Mouse (Mus musculus) left cerebral cortex, postnatal 14 days (tissue): ENCODE measurements at regions not wholly inside any gene's neighbourhood (a gene's known extent, or its start where the extent isn't known, plus 50 kb on each side); places are given as distances from the start of the nearest gene placed in this dataset.

Source experiments
- DNase-seq, 2 experiments: peaks; one replicate each; pipeline ENCODE4 v3.0.0; 2021 to 2022; ENCODE audit warnings: low spot score in 2 of 2, mixed read lengths in 1 of 2
- intact Hi-C: fragments of 180-260 bp; cut with DNase I; formaldehyde crosslinking; loops from one replicate; pipeline ENCODE4 v1.15.1; 2025

GRCm38 (mm10) chr8:29460119-29460518, 2012.6 kb downstream of the Poteg start:
- no peak for DNase-seq
- intact Hi-C loops: no loop called here

GRCm38 (mm10) chr8:29492931-29493330, 2045.5 kb downstream of the Poteg start:
- no peak for DNase-seq
- intact Hi-C loops: no loop called here

- intact Hi-C loops: no loop called here
Measured at GRCm38 (mm10) chr8:29527327-29527726, 2079.9 kb downstream of the Poteg start.

GRCm38 (mm10) chr8:29531565-29531964, 2084.1 kb downstream of the Poteg start:
- intact Hi-C loops: no loop called here
- no peak for DNase-seq

More at GRCm38 (mm10) chr8:29527327-29527726, 2079.9 kb downstream of the Poteg start:
- DNase-seq: no peak

- intact Hi-C loops: no loop called here
- no peak for DNase-seq
Measured at GRCm38 (mm10) chr8:29538016-29538415, 2090.5 kb downstream of the Poteg start.

GRCm38 (mm10) chr8:29539856-29540255, 2092.4 kb downstream of the Poteg start:
- intact Hi-C loops: no loop called here

GRCm38 (mm10) chr8:29544142-29544541, 2096.7 kb downstream of the Poteg start:
- intact Hi-C loops: no loop called here
- no peak for DNase-seq

More at GRCm38 (mm10) chr8:29539856-29540255, 2092.4 kb downstream of the Poteg start:
- DNase-seq: no peak

GRCm38 (mm10) chr8:29585671-29586070, 2138.2 kb downstream of the Poteg start:
- no peak for DNase-seq
- intact Hi-C loops: no loop called here

GRCm38 (mm10) chr8:29594129-29594528, 2146.7 kb downstream of the Poteg start:
- peak; percentile 12 for DNase-seq
- intact Hi-C loops: no loop called here

GRCm38 (mm10) chr8:29614098-29614497, 2166.6 kb downstream of the Poteg start:
- no peak for DNase-seq
- intact Hi-C loops: no loop called here

- intact Hi-C loops: loop anchor here (5.0 kb wide), 1 partner anchor 39 kb away; no protein-coding TSS in a partner anchor
Measured at GRCm38 (mm10) chr8:29661616-29662015, 2214.1 kb downstream of the Poteg start.

GRCm38 (mm10) chr8:29675870-29676269, 2228.4 kb downstream of the Poteg start:
- DNase-seq: no peak
- intact Hi-C loops: no loop called here

More at GRCm38 (mm10) chr8:29661616-29662015, 2214.1 kb downstream of the Poteg start:
- DNase-seq: no peak

- intact Hi-C loops: no loop called here
- no peak for DNase-seq
Measured at GRCm38 (mm10) chr8:29683340-29683739, 2235.9 kb downstream of the Poteg start.

- DNase-seq: no peak
- intact Hi-C loops: no loop called here
Measured at GRCm38 (mm10) chr8:29686594-29686993, 2239.1 kb downstream of the Poteg start.

GRCm38 (mm10) chr8:29695698-29696097, 2248.2 kb downstream of the Poteg start:
- intact Hi-C loops: no loop called here
- DNase-seq: no peak
